Mouse (Mus musculus): ENCODE data around the gene 9230112D13Rik.

GRCm38 (mm10) chr14:34508842-34509439 is 13.7 kb downstream of the 9230112D13Rik start:
- TF ChIP-seq CTCF (IDR thresholded peaks at IDR 0.05; ENCODE audit: low read depth, low read length) (no peak), POLR2A (IDR thresholded peaks at IDR 0.05; ENCODE audit: insufficient read depth, low read length) (no peak), EP300 (IDR thresholded peaks at IDR 0.05; ENCODE audit: insufficient read depth, low read depth, low read length) (no peak)

All from ES-Bruce4 (cell line).